Mouse (Mus musculus): ENCODE results near the gene Srrm4. TPM values are rescaled to one million over a fixed set of nuclear protein-coding genes. Genes with fewer than 3 reads are reported as not detected.

Gene Srrm4
- polyA plus RNA-seq, 1 experiment, result 0.06 TPM

DNA sequence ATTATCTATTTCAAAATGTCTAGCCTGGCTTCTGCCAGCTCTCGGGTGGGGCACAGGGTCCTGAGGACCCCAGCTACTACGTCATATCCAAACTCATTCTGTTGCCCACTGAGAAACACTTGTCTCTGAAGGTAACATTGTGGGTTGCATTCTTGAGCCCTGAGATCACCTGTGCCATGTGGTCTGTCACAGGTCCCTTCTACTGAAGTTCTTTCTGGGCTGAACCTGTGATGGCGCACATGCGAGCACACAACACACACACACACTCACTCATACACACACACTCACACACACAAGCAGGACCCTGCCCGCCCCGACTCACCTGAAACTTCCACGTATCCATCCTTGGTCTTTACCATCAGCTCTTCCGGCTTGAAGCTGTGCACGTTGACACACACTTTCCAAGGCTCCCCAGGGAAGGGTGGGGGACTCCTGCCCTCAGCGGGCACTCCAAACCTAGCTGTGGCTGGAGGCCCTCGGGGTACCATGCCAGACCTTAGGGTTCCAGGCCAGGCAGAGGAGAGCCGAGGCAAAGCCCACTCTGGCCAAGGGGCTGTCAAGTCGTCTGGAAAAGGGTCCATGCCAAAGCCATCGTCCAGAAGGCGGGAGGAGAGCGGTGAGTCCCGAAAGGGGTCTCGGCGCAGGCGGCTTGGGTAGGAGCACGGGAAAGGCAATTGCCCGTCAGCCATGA is 169.7 kb downstream of the Srrm4 start:
- Histone ChIP-seq H3K4me1 (ENCODE audit: control insufficient read depth, insufficient read depth, insufficient read length, low read length) (no peaks in the 10 kb centered on the region; the same call in 1 of the 2 replicates), H3K36me3 (ENCODE audit: control insufficient read depth, insufficient read depth, low read length) (no peaks in the 10 kb centered on the region), H3K27ac (ENCODE audit: insufficient read depth, low read depth, low read length) (peak overlapping the region; percentile 21; the same call in 1 of the 2 replicates), H3K27me3 (ENCODE audit: control insufficient read depth, insufficient read depth, low read length) (no peaks in the 10 kb centered on the region), H3K4me3 (ENCODE audit: low read depth, low read length) (peak overlapping the region; percentile 56)
- TF ChIP-seq CTCF (IDR thresholded peaks at IDR 0.05; ENCODE audit: extremely low read depth, insufficient read length, insufficient replicate concordance, low read depth, low read length) (no peak), POLR2A (IDR thresholded peaks at IDR 0.05; ENCODE audit: low read depth, low read length) (no peak)
- WGBS, result 59% methylated on average over 22 of the region's 22 CpGs

DNA sequence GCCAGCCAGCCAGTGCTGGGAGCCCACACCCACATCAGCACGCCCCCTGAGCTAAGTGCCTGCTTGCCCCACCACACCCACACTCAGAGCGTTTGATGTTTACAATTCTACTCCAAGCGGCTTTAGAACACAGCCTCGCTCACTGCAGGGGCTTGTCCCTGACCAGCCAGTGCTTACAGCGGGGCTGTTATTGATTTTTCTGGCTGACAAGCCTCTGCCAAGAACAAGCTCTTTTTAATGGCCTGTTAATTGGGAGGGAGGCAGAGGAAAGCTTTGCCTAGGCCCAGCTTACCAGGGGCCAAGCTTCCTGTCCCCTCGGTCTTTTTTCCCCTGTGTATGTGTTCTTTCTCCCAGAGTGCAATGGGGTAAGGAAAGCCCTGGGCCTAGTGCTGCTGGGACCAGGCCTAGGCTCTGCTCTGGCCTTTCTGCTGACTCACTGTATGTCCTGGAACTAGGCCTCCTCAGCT is 170.8 kb downstream of the Srrm4 start:
- WGBS, result 11% methylated on average over 6 of the region's 6 CpGs
- Histone ChIP-seq H3K4me3 (ENCODE audit: low read depth, low read length) (peak overlapping the region; percentile 32), H3K27me3 (ENCODE audit: control insufficient read depth, insufficient read depth, low read length) (no peaks in the 10 kb centered on the region), H3K4me1 (ENCODE audit: control insufficient read depth, insufficient read depth, insufficient read length, low read length) (no peaks in the 10 kb centered on the region; the same call in 1 of the 2 replicates), H3K36me3 (ENCODE audit: control insufficient read depth, insufficient read depth, low read length) (no peaks in the 10 kb centered on the region), H3K27ac (ENCODE audit: insufficient read depth, low read depth, low read length) (peak overlapping the region; percentile 57)
- TF ChIP-seq CTCF (IDR thresholded peaks at IDR 0.05; ENCODE audit: extremely low read depth, insufficient read length, insufficient replicate concordance, low read depth, low read length) (no peak), POLR2A (IDR thresholded peaks at IDR 0.05; ENCODE audit: low read depth, low read length) (no peak)

DNA sequence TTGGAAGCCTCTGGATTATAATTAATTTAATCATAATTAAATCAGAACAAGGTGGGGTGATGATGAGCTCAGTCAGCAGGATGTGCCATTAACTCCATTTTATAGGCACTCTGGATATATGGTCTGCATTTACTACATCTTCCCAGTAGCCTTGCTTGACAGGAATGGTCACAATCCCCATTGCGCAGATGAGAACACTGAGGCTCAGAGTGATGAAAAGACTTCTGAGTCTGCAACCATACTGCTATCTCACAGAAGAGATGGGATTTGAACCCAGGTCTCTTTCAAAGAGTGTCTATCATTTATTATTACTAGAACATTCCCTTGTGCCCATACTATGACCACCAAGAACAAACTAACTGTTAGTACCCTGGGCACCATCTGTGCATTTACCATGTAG is 171.4 kb downstream of the Srrm4 start:
- no peak overlapping the region; the same call in 1 of the 2 replicates for H3K4me3 ChIP-seq (ENCODE audit: low read depth, low read length)
- no peak overlapping the region for H3K27ac ChIP-seq (ENCODE audit: insufficient read depth, low read depth, low read length)
- 100% methylated on average over 1 of the region's 1 CpGs for WGBS
- H3K36me3 ChIP-seq (ENCODE audit: control insufficient read depth, insufficient read depth, low read length), result no peaks in the 10 kb centered on the region
- TF ChIP-seq CTCF (IDR thresholded peaks at IDR 0.05; ENCODE audit: extremely low read depth, insufficient read length, insufficient replicate concordance, low read depth, low read length), result no peak
- TF ChIP-seq POLR2A (IDR thresholded peaks at IDR 0.05; ENCODE audit: low read depth, low read length), result no peak
- H3K4me1 ChIP-seq (ENCODE audit: control insufficient read depth, insufficient read depth, insufficient read length, low read length), result no peaks in the 10 kb centered on the region; the same call in 1 of the 2 replicates
- no peaks in the 10 kb centered on the region for H3K27me3 ChIP-seq (ENCODE audit: control insufficient read depth, insufficient read depth, low read length)

DNA sequence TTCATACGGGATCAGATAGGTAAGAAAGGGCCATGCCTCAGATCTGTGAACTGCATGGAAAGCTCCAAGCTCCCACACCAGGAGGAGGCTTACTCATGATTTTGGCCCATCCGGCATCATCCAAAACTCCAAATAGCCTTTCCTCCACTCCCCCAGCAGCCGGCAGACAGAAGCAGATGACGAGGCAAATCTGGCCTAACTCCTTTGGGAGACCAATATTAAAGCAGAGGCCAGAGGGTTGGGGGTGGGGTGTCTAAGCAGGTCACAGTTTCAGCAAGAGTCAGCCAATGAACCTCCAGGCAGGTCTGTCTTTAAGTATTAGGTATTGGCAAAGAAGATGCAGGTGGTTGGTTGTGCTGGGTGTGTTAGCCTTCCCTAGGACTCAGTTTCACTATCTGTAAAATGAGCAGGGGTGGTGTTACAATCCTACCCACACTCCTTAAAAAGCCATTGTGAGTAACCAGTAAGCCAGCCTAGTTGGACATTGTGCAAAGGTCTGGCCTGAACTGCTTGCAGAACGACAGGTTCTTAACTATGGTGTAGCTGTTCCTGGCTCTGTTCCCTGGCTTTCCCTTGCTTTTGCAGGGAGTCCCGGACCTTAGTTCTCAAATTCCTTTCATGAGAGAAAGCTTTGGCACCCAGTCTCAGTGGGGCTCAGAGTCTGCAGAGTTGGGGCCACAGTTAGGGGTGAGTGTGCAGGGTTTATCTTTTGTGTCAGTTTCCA is 172.1 kb downstream of the Srrm4 start:
- Histone ChIP-seq H3K4me3 (ENCODE audit: low read depth, low read length) (peak overlapping the region; percentile 1; the same call in 1 of the 2 replicates), H3K27me3 (ENCODE audit: control insufficient read depth, insufficient read depth, low read length) (no peaks in the 10 kb centered on the region), H3K4me1 (ENCODE audit: control insufficient read depth, insufficient read depth, insufficient read length, low read length) (no peaks in the 10 kb centered on the region), H3K36me3 (ENCODE audit: control insufficient read depth, insufficient read depth, low read length) (no peaks in the 10 kb centered on the region), H3K27ac (ENCODE audit: insufficient read depth, low read depth, low read length) (no peak overlapping the region)
- TF ChIP-seq POLR2A (IDR thresholded peaks at IDR 0.05; ENCODE audit: low read depth, low read length), result no peak
- no peak for TF ChIP-seq CTCF (IDR thresholded peaks at IDR 0.05; ENCODE audit: extremely low read depth, insufficient read length, insufficient replicate concordance, low read depth, low read length)
- 73% methylated on average over 6 of the region's 6 CpGs for WGBS

DNA sequence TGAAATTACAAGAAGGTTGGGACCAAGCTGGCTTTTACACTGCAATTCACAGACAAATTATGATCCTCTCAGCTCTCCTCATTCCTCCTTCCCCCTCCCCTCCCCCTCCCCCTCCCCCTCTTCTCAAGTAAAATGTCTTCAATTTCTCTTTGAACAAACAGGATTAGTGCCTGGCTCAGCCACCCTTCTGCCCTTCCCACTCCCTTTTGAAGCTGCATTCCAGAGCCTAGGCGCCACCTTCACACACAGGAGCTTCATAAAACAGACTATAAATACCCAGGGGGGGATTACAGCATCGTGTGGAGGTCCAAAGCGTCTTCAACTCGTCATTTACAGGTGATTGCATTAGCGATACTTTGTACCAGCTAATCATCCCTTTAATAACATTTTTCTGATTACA is 175.4 kb downstream of the Srrm4 start:
- H3K4me3 ChIP-seq (ENCODE audit: low read depth, low read length), result no peak overlapping the region
- H3K27ac ChIP-seq (ENCODE audit: insufficient read depth, low read depth, low read length), result no peak overlapping the region
- no peaks in the 10 kb centered on the region for H3K4me1 ChIP-seq (ENCODE audit: control insufficient read depth, insufficient read depth, insufficient read length, low read length)
- WGBS, result 20% methylated on average over 5 of the region's 5 CpGs
- H3K27me3 ChIP-seq (ENCODE audit: control insufficient read depth, insufficient read depth, low read length), result no peaks in the 10 kb centered on the region
- no peaks in the 10 kb centered on the region for H3K36me3 ChIP-seq (ENCODE audit: control insufficient read depth, insufficient read depth, low read length)
- no peak for TF ChIP-seq CTCF (IDR thresholded peaks at IDR 0.05; ENCODE audit: extremely low read depth, insufficient read length, insufficient replicate concordance, low read depth, low read length)
- no peak for TF ChIP-seq POLR2A (IDR thresholded peaks at IDR 0.05; ENCODE audit: low read depth, low read length)

DNA sequence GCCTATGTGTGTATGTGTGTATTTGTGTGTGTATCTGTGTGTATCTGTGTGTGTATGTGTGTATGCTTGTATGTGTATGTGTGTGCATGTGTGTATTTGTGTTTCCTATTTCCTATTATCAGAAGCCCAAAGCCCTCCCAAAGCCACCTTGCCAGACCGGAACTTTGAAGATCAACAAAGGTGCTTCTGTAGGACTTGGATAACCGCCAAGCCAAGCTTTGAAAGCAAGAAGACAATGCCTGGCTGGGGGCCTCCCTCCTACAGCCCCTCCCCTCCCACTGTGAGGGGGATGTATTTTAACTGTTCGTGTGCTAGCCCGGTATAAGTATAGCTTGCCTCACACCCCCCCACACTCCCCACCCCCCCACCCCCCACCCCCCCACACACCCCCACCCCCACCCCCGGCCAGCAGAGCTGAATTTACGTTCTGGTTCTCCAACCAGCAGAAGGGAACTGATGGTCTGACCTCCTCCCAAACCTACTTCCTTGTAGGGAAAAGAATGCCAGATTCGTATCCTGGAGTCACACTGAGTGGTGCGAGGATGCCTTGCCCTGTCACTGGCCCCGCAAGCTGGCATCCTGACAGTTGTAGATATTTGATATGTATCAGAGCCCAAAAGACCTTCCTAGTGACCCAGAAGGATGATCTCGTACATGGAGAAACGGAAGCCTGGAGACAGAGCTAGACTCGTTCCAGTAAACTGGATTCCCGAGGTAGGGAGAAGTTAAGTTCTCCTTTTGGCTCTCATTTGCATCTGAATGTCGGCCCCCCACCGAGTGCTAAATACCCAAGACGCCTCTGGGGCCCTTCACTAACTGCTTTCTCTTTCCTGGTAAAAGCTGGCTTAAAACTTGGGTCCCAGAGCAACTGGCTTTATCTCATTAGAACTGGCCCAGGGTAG is 181.7 kb downstream of the Srrm4 start:
- Histone ChIP-seq H3K36me3 (ENCODE audit: control insufficient read depth, insufficient read depth, low read length) (no peaks in the 10 kb centered on the region), H3K4me3 (ENCODE audit: low read depth, low read length) (no peak overlapping the region), H3K27me3 (ENCODE audit: control insufficient read depth, insufficient read depth, low read length) (no peaks in the 10 kb centered on the region), H3K27ac (ENCODE audit: insufficient read depth, low read depth, low read length) (no peak overlapping the region), H3K4me1 (ENCODE audit: control insufficient read depth, insufficient read depth, insufficient read length, low read length) (no peaks in the 10 kb centered on the region)
- WGBS, result 19% methylated on average over 16 of the region's 16 CpGs
- TF ChIP-seq POLR2A (IDR thresholded peaks at IDR 0.05; ENCODE audit: low read depth, low read length), result no peak
- TF ChIP-seq CTCF (IDR thresholded peaks at IDR 0.05; ENCODE audit: extremely low read depth, insufficient read length, insufficient replicate concordance, low read depth, low read length), result no peak

Data from small intestine, adult 2 months (tissue).